Mouse (Mus musculus) MEL (cell line): Measurements from ENCODE around the gene Ifitm10.

Experiments used
- CHD2 ChIP-seq: IDR thresholded peaks from 2 replicates; pipeline ENCODE4 v1.6.1; 2011; ENCODE audit warnings: low read length, improper control_type of control experiment
- CTCF ChIP-seq, 3 experiments: IDR thresholded peaks in 2 of 3; conservative IDR thresholded peaks in 1 of 3; 2 replicates each; pipeline ENCODE4 v1.5.1; 2011 to 2012; ENCODE audit warnings: low read length in 3 of 3, low read depth in 2 of 3, mild to moderate bottlenecking in 2 of 3, improper control_type of control experiment in 1 of 3, inconsistent platforms in 1 of 3, mixed read lengths in 1 of 3, moderate library complexity in 1 of 3; ENCODE audit not compliant: control insufficient read depth in 1 of 3, insufficient read depth in 1 of 3, poor library complexity in 1 of 3, severe bottlenecking in 1 of 3
- E2F4 ChIP-seq: IDR thresholded peaks from 2 replicates; pipeline ENCODE4 v1.6.1; 2011; ENCODE audit warnings: low read depth, low read length, improper control_type of control experiment, borderline replicate concordance
- ELF1 ChIP-seq: IDR thresholded peaks from 2 replicates; pipeline ENCODE4 v1.6.1; 2014; ENCODE audit warnings: low read depth, mild to moderate bottlenecking, inconsistent platforms, low read length, improper control_type of control experiment, moderate library complexity
- EP300 ChIP-seq, 2 experiments: IDR thresholded peaks; 2 replicates each; pipeline ENCODE4 v1.6.1; 2011; ENCODE audit warnings: improper control_type of control experiment in 2 of 2, low read length in 2 of 2, low read depth in 1 of 2, mild to moderate bottlenecking in 1 of 2
- GATA1 ChIP-seq: IDR thresholded peaks from 2 replicates; pipeline ENCODE4 v1.6.1; 2011; ENCODE audit warnings: low read depth, low read length, improper control_type of control experiment
- MAX ChIP-seq: IDR thresholded peaks from 2 replicates; pipeline ENCODE4 v1.6.1; 2011; ENCODE audit warnings: low read length, improper control_type of control experiment
- MEF2A ChIP-seq: IDR thresholded peaks from 2 replicates; pipeline ENCODE4 v1.6.1; 2014; ENCODE audit warnings: low read depth, mild to moderate bottlenecking, inconsistent platforms, low read length, improper control_type of control experiment; ENCODE audit not compliant: poor library complexity, insufficient replicate concordance, severe bottlenecking; ENCODE audit errors: extremely low read depth
- NELFE ChIP-seq: IDR thresholded peaks from 2 replicates; pipeline ENCODE4 v1.6.1; 2011; ENCODE audit warnings: low read depth, low read length, improper control_type of control experiment
- POLR2A ChIP-seq, 2 experiments: IDR thresholded peaks; 2 replicates each; pipeline ENCODE4 v1.6.1; 2011 to 2012; ENCODE audit warnings: low read length in 2 of 2, mild to moderate bottlenecking in 2 of 2, control low read depth in 1 of 2, improper control_type of control experiment in 1 of 2, low read depth in 1 of 2, moderate library complexity in 1 of 2; ENCODE audit not compliant: control insufficient read depth in 1 of 2, insufficient read depth in 1 of 2, poor library complexity in 1 of 2
- POLR2AphosphoS2 ChIP-seq: IDR thresholded peaks from 2 replicates; pipeline ENCODE4 v1.6.1; 2011; ENCODE audit warnings: low read length, improper control_type of control experiment
- SMC3 ChIP-seq: IDR thresholded peaks from 2 replicates; pipeline ENCODE4 v1.6.1; 2011; ENCODE audit warnings: low read depth, low read length, improper control_type of control experiment
- TAL1 ChIP-seq: IDR thresholded peaks from 2 replicates; pipeline ENCODE4 v1.6.1; 2012; ENCODE audit warnings: mild to moderate bottlenecking, inconsistent platforms, low read length, moderate library complexity, mixed read lengths
- ZKSCAN1 ChIP-seq: IDR thresholded peaks from 2 replicates; pipeline ENCODE4 v1.6.1; 2012; ENCODE audit warnings: low read depth, mild to moderate bottlenecking, inconsistent platforms, low read length, improper control_type of control experiment, moderate library complexity

DNA sequence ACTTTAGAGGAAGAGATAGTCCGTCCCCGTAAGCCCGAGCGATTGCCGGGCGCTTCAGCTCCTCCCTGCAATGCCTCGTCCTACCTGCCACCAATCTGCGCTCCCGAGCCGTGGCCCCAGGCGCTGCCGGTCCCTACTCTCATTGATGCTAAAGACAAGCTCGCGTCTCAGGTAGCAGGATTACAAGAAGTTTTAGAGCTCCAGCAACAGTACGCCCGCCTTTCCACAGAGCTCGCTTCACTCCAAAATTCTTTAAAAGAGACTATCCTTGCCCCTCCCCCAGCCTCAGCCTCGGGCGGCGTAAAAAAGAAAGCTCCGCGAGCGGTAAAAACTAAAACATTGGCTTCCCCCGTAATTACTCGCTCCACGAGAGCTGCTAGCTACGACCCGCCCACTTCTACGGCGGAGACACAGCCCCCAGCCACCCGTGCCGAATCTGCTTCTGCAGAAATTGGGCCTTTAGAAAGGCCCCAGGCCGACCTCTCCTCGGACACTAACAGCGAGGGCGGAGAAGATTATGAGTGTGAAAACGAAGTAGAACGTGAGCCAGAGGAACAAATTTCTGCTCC, 89.4 kb downstream of the Ifitm10 start:
- no peak for TF ChIP-seq E2F4
- 0 out of 6 replicates have a peak, but pooled peaks of 1 of the 3 experiments have one; percentile 5 for TF ChIP-seq CTCF (IDR thresholded peaks at IDR 0.05 in 2 of 3, conservative IDR thresholded peaks at IDR 0.05 in 1 of 3; ENCODE audit: control insufficient read depth in 1 of 3, insufficient read depth in 1 of 3, low read depth in 2 of 3, low read length in 3 of 3, poor library complexity in 1 of 3, severe bottlenecking in 1 of 3)
- no peak for TF ChIP-seq POLR2AphosphoS2
- TF ChIP-seq POLR2A (IDR thresholded peaks at IDR 0.05; ENCODE audit: control insufficient read depth in 1 of 2, insufficient read depth in 1 of 2, low read depth in 1 of 2, low read length in 2 of 2, poor library complexity in 1 of 2) = peak in 1 of 2 experiments; percentile 53; a peak in 1 of 4 replicates
- no peak for TF ChIP-seq MAX
- TF ChIP-seq EP300 (IDR thresholded peaks at IDR 0.05; ENCODE audit: low read depth in 1 of 2, low read length in 2 of 2) = no peak
- TF ChIP-seq TAL1 = no peak
- no peak for TF ChIP-seq ZKSCAN1
- TF ChIP-seq SMC3 = no peak
- no peak for TF ChIP-seq MEF2A
- no peak for TF ChIP-seq GATA1
- TF ChIP-seq ELF1 = no peak
- peak; percentile 3; the same call in 1 of the 2 replicates for TF ChIP-seq NELFE
- TF ChIP-seq CHD2 = no peak; the same call in 1 of the 2 replicates
